Mouse (Mus musculus) erythroblast, embryonic 14.5 days (primary cell): ENCODE measurements around the gene Irf3.

Experiments used
- GATA1 ChIP-seq: IDR thresholded peaks from 2 replicates; pipeline ENCODE4 v1.6.1; 2012; ENCODE audit warnings: low read length, inconsistent platforms, mixed read lengths
- TAL1 ChIP-seq: IDR thresholded peaks from 3 replicates; pipeline ENCODE4 v1.6.1; 2012; ENCODE audit warnings: low read length, inconsistent platforms, mixed read lengths

GRCm38 (mm10) chr7:44957183-44957835 lies 40.1 kb upstream of the Irf3 start:
- TF ChIP-seq GATA1: no peak
- no peak for TF ChIP-seq TAL1
